Mouse (Mus musculus): ENCODE measurements around the gene Sema4g. TPM values are rescaled to one million over a fixed set of nuclear protein-coding genes. Genes with fewer than 3 reads are reported as not detected.

Sema4g gene
- polyA plus RNA-seq, 1 experiment from 2014 or later = 6.5 TPM

DNA sequence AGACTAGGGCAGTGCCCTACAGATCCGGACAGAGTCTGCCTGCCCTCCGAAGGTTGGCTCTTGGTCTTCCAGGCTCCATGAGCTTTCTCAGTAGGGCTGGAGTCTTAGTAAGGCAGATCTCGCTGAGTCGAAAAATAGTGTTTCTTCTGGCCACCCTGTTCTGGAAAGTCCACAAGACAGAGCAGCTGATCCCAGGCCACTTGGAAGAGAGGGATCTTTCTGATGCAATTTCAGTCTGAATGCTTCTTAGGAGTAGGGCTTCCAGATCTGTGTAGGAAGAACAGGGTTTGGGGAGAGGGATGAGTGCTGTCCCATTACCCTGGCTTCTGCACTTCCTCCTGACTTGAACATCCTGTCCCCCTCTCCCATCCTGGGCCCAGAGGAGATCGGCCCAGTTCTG is 56.8 kb downstream of the Sema4g start, which contains the start of gene Pdzd7:
Pdzd7 (minus strand) TSS at position 67 of the 400 bp plus-strand sequence.
- Histone ChIP-seq H3K4me1 (ENCODE audit: insufficient read depth, low read length) (peaks cover 32% of the 10 kb centered on the region), H3K9me3 (ENCODE audit: low read length) (no peaks in the 10 kb centered on the region), H3K27me3 (ENCODE audit: insufficient read depth, low read length) (peaks cover 19% of the 10 kb centered on the region), H3K4me3 (ENCODE audit: low read length) (peak within 1 kb of the TSS; percentile 54), H3K9ac (replicated peaks; ENCODE audit: low read length) (peak within 1 kb of the TSS; percentile 66; the same call in 1 of the 2 replicates), H3K4me2 (replicated peaks; ENCODE audit: low read depth, low read length) (peak within 1 kb of the TSS; percentile 78), H3K36me3 (ENCODE audit: insufficient read depth, low read length) (peaks cover 1% of the 10 kb centered on the region; the same call in 1 of the 2 replicates), H3K27ac (ENCODE audit: low read length) (no peak within 1 kb of the TSS)
- no peak for ATAC-seq (ENCODE audit: low FRiP score, low TSS enrichment)
- 70% methylated on average over 5 of the region's 5 CpGs for WGBS

DNA sequence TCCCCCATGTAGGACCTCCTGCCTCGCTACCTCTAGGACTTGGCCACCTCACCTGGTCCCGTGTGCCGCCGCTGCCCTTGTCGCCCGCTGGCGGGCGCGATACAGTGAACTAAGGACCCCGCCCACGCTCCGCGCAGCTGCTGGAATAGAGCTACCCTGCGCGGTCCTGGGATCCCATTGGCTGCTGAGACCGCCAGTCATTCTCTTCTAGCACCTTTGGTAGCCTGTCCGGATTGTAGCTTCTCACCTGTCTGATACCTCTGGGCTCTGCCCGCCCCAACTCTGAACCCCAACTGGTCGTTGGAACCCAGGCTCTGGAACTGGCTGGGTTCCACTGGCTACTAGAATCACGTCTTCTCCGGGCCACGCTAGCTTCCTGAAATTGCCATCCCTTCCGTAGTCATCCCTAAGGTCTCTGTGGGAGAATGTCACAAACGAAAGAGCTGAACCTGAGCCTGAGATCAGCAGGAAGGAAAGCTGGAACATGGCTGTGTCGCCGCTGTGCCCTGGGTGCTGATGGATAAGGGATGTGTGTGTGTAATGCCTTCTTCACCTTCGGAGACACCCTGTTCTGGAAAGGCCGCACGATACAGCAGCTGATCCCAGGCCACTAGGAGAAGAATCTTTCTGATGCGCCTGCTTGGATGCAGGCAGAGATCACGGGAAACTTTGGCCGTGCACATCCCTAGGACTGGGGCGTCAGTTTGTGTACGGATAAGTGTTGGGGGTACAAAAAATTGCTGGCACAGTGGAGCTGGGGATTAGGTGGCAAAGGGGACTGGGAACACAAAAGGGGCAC is 57.8 kb downstream of the Sema4g start:
- WGBS = 1% methylated on average over 34 of the region's 34 CpGs
- Histone ChIP-seq H3K27ac (ENCODE audit: low read length) (peak overlapping the region; percentile 91), H3K36me3 (ENCODE audit: insufficient read depth, low read length) (peaks cover 6% of the 10 kb centered on the region; the same call in 1 of the 2 replicates), H3K9me3 (ENCODE audit: low read length) (no peaks in the 10 kb centered on the region), H3K4me3 (ENCODE audit: low read length) (peak overlapping the region; percentile 54), H3K4me2 (replicated peaks; ENCODE audit: low read depth, low read length) (peak overlapping the region; percentile 78), H3K27me3 (ENCODE audit: insufficient read depth, low read length) (peaks cover 15% of the 10 kb centered on the region; the same call in 1 of the 2 replicates), H3K9ac (replicated peaks; ENCODE audit: low read length) (peak overlapping the region; percentile 66), H3K4me1 (ENCODE audit: insufficient read depth, low read length) (peaks cover 32% of the 10 kb centered on the region)
- peak; percentile 58 for ATAC-seq (ENCODE audit: low FRiP score, low TSS enrichment)

DNA sequence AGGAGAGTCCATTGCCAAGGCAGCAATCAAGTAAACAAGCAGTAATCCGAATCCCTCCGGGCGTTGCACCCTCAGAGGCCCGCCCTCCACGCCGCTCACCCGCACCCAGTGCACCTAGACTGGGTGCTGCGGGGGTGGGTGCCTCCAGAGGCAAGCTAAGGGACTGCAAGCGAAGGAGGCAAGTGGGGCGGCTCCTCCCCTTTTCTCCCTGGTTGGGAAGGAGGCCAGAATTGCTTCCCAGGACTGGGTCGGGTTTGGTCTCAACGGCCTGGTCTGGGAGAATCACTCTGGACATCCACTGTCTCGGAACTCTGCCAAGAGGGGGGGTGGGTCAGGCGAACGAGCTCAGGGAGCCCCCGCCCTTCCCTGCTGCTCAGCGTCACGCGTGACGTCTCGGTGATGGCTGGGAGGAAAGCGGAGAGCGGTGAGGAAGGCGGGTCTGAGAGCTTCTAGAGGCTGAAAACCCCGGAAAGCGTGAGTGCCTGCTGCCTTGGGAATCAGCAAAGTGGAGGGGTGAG is 58.6 kb downstream of the Sema4g start, which contains the start of gene Sfxn3:
Sfxn3 (plus strand) TSS at position 87 of the 518 bp plus-strand sequence.
- H3K9me3 ChIP-seq (ENCODE audit: low read length) = no peaks in the 10 kb centered on the region
- H3K4me3 ChIP-seq (ENCODE audit: low read length) = peak within 1 kb of the TSS; percentile 54
- peak within 1 kb of the TSS; percentile 66 for H3K9ac ChIP-seq (replicated peaks; ENCODE audit: low read length)
- peaks cover 32% of the 10 kb centered on the region for H3K4me1 ChIP-seq (ENCODE audit: insufficient read depth, low read length)
- peak within 1 kb of the TSS; percentile 78 for H3K4me2 ChIP-seq (replicated peaks; ENCODE audit: low read depth, low read length)
- under 1% methylated on average over 26 of the region's 26 CpGs for WGBS
- peak within 1 kb of the TSS; percentile 91 for H3K27ac ChIP-seq (ENCODE audit: low read length)
- H3K27me3 ChIP-seq (ENCODE audit: insufficient read depth, low read length) = peaks cover 15% of the 10 kb centered on the region; the same call in 1 of the 2 replicates
- H3K36me3 ChIP-seq (ENCODE audit: insufficient read depth, low read length) = peaks cover 7% of the 10 kb centered on the region
- ATAC-seq (ENCODE audit: low FRiP score, low TSS enrichment) = peak; percentile 72

DNA sequence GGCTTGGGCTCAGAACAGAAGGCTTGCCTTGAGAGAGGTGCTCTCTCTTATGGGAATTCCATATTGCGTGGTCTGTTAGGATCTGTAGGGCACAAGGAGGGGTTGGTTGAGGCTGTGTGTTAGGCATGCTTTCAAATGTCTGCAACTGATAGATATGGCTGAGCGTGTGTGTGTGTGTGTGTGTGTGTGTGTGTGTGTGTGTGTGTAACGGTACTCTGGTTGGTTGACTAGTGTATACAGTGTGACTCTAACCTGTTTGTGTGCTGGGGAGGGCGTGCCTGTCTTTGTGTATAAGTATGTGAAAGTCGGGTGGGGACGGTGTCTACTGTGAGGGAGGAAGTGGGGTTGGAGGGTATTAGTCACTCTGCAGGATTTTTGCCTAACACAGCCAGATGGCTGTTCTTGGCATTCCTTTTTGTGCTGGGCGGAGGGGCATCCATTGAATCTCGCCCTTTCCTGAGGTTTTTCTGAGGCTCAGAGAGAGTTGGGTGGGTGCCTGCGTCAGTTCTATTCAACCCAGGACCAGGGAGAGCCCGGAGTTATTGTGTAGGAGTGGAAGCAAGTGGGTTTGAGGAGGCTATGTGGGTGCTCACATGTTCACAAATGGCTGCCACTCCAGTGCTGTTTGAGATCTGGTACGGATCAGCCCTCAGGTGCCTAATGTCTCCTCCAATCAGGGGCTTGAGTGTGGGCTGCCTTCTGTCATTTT is 59.2 kb downstream of the Sema4g start:
- Histone ChIP-seq H3K27ac (ENCODE audit: low read length) (peak overlapping the region; percentile 91), H3K9me3 (ENCODE audit: low read length) (no peaks in the 10 kb centered on the region), H3K4me1 (ENCODE audit: insufficient read depth, low read length) (peaks cover 37% of the 10 kb centered on the region), H3K4me3 (ENCODE audit: low read length) (peak overlapping the region; percentile 54), H3K36me3 (ENCODE audit: insufficient read depth, low read length) (peaks cover 10% of the 10 kb centered on the region), H3K9ac (replicated peaks; ENCODE audit: low read length) (peak overlapping the region; percentile 66), H3K4me2 (replicated peaks; ENCODE audit: low read depth, low read length) (peak overlapping the region; percentile 78), H3K27me3 (ENCODE audit: insufficient read depth, low read length) (peaks cover 15% of the 10 kb centered on the region; the same call in 1 of the 2 replicates)
- WGBS = 33% methylated on average over 11 of the region's 11 CpGs
- ATAC-seq (ENCODE audit: low FRiP score, low TSS enrichment) = peak; percentile 50

DNA sequence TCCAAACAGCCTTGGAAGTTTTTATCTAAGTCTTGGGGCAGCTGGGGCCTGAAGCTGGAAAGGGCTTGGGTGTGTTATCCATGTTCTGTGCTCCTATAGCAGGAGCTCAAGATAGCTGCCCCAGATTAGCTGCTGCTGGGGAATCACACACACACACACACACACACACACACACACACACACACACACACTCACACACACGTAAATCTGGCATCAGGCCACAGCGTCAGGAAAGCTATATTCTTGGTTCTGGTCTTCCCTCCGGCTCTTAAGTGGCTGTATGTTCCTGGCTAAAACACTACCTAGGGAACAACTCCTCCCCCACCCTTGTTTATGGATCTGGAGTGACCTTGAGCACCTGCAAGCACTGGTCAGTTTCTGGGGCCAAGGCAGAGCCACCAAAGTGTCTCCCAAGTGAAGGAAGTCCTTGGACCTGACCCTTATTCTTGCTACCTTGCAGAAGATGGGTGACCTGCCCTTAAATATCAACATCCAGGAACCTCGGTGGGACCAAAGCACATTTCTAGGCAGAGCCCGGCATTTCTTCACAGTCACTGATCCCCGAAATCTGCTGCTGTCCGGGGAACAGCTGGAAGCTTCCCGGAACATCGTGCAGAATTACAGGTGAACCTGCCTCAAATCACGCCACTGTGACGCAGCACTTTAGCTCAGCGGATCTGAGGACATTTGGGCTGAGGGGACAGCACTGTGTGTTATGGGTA is 59.9 kb downstream of the Sema4g start:
- H3K9ac ChIP-seq (replicated peaks; ENCODE audit: low read length) = peak overlapping the region; percentile 66
- WGBS = 73% methylated on average over 12 of the region's 12 CpGs

DNA sequence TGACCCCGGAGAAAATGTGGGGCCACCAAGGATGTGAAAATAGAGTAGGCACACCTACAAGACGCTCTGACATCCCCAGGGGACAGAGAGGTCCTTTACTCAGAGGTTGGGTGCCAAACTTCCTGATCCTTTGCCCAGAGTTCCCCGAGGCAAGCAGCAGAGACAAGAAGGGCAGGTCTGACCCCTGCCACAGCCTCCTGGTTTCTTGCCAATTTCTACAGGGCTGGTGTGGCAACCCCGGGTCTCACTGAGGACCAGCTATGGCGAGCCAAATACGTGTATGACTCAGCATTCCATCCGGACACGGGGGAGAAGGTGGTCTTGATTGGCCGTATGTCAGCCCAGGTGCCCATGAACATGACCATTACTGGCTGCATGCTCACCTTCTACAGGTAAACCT is 60.6 kb downstream of the Sema4g start:
- no peaks in the 10 kb centered on the region for H3K9me3 ChIP-seq (ENCODE audit: low read length)
- ATAC-seq (ENCODE audit: low FRiP score, low TSS enrichment) = no peak
- peaks cover 36% of the 10 kb centered on the region for H3K4me1 ChIP-seq (ENCODE audit: insufficient read depth, low read length)

More for the DNA sequence above, 59.9 kb downstream of the Sema4g start:
- Histone ChIP-seq H3K27me3 (ENCODE audit: insufficient read depth, low read length) (peaks cover 15% of the 10 kb centered on the region; the same call in 1 of the 2 replicates), H3K4me3 (ENCODE audit: low read length) (peak overlapping the region; percentile 54), H3K9me3 (ENCODE audit: low read length) (no peaks in the 10 kb centered on the region), H3K27ac (ENCODE audit: low read length) (peak overlapping the region; percentile 91), H3K36me3 (ENCODE audit: insufficient read depth, low read length) (peaks cover 13% of the 10 kb centered on the region), H3K4me1 (ENCODE audit: insufficient read depth, low read length) (peaks cover 39% of the 10 kb centered on the region), H3K4me2 (replicated peaks; ENCODE audit: low read depth, low read length) (peak overlapping the region; percentile 78)
- no peak for ATAC-seq (ENCODE audit: low FRiP score, low TSS enrichment)

More for the DNA sequence above, 60.6 kb downstream of the Sema4g start:
- Histone ChIP-seq H3K4me2 (replicated peaks; ENCODE audit: low read depth, low read length) (no peak overlapping the region), H3K27ac (ENCODE audit: low read length) (no peak overlapping the region), H3K36me3 (ENCODE audit: insufficient read depth, low read length) (peaks cover 13% of the 10 kb centered on the region), H3K9ac (replicated peaks; ENCODE audit: low read length) (no peak overlapping the region), H3K27me3 (ENCODE audit: insufficient read depth, low read length) (peaks cover 11% of the 10 kb centered on the region; the same call in 1 of the 2 replicates), H3K4me3 (ENCODE audit: low read length) (no peak overlapping the region)
- WGBS = 71% methylated on average over 9 of the region's 9 CpGs

Other genes with a start within 250 kb of the Sema4g start
- 23.8 and 33.2 TPM in 2 replicates for gene Pax2, start 233.1 kb upstream of the Sema4g start, polyA plus RNA-seq (2015; fragmentation: Nextera tagmentation; extraction: Ambion mirVana)
- 38.7 and 46.0 TPM in 2 replicates for gene Slf2, start 58.0 kb upstream of the Sema4g start, polyA plus RNA-seq (2015; fragmentation: Nextera tagmentation; extraction: Ambion mirVana)
- 28.4 and 31.5 TPM in 2 replicates for gene Twnk, start 16.6 kb downstream of the Sema4g start, polyA plus RNA-seq (2015; fragmentation: Nextera tagmentation; extraction: Ambion mirVana)
- 69.5 and 72.8 TPM in 2 replicates for gene Mrpl43, start 17.3 kb downstream of the Sema4g start, polyA plus RNA-seq (2015; fragmentation: Nextera tagmentation; extraction: Ambion mirVana)
- gene Lzts2, start 25.3 kb downstream of the Sema4g start, polyA plus RNA-seq (2015; fragmentation: Nextera tagmentation; extraction: Ambion mirVana) = 57.5 and 59.2 TPM in 2 replicates
- 0.82 and 0.89 TPM in 2 replicates for gene Pdzd7, start 56.6 kb downstream of the Sema4g start, polyA plus RNA-seq (2015; fragmentation: Nextera tagmentation; extraction: Ambion mirVana)
- 25.6 and 27.4 TPM in 2 replicates for gene Sfxn3, start 58.4 kb downstream of the Sema4g start, polyA plus RNA-seq (2015; fragmentation: Nextera tagmentation; extraction: Ambion mirVana)
- gene Kazald1, start 86.1 kb downstream of the Sema4g start, polyA plus RNA-seq (2015; fragmentation: Nextera tagmentation; extraction: Ambion mirVana) = 14.6 and 18.4 TPM in 2 replicates
- gene Tlx1, start 161.6 kb downstream of the Sema4g start, polyA plus RNA-seq (2015; fragmentation: Nextera tagmentation; extraction: Ambion mirVana) = not detected in 2 replicates
- not detected in 2 replicates for gene Lbx1, start 246.7 kb downstream of the Sema4g start, polyA plus RNA-seq (2015; fragmentation: Nextera tagmentation; extraction: Ambion mirVana)